Mouse (Mus musculus) lung, postnatal 0 days (tissue): ENCODE results near the gene Fam241b. TPM values are rescaled to one million over a fixed set of nuclear protein-coding genes. Genes with fewer than 3 reads are reported as not detected.
"Not testable (repeated sequence)": the region's sequence is repeated elsewhere in the genome, so short reads cannot be mapped to it uniquely, and the experiment has no call there.

Source experiments
- ATAC-seq: fragments of 200-750 bp; cut with Nextera tagmentation; 2 replicates; pipeline ENCODE4 v1.8.0; 2017; ENCODE audit warnings: moderate library complexity
- DNase-seq: peaks from one replicate; pipeline ENCODE4 v3.0.0-alpha.2; 2016; ENCODE audit warnings: low spot score
- H3K27ac ChIP-seq: fragments of 300-500 bp; sonication (generic); 2 replicates; pipeline ENCODE4 v1.5.1; 2014; ENCODE audit warnings: antibody characterized with exemption, mild to moderate bottlenecking, low read length, mixed read lengths
- H3K27me3 ChIP-seq: fragments of 300-500 bp; sonication (generic); replicated peaks from 2 replicates; pipeline ENCODE4 v1.6.1; 2014; ENCODE audit warnings: low read length, mixed read lengths; ENCODE audit not compliant: insufficient read depth
- H3K36me3 ChIP-seq: fragments of 300-500 bp; sonication (generic); 2 replicates; pipeline ENCODE4 v1.6.1; 2014; ENCODE audit warnings: low read length, mixed read lengths; ENCODE audit not compliant: insufficient read depth
- H3K4me1 ChIP-seq: fragments of 300-500 bp; sonication (generic); 2 replicates; pipeline ENCODE4 v1.6.1; 2014; ENCODE audit warnings: antibody characterized with exemption, low read depth, low read length, mixed read lengths; ENCODE audit not compliant: insufficient read depth
- H3K4me2 ChIP-seq: fragments of 300-500 bp; sonication (generic); replicated peaks from 2 replicates; pipeline ENCODE4 v1.6.1; 2014; ENCODE audit warnings: low read depth, mild to moderate bottlenecking, low read length, moderate library complexity, mixed read lengths
- H3K4me3 ChIP-seq: fragments of 300-500 bp; sonication (generic); 2 replicates; pipeline ENCODE4 v1.5.1; 2014; ENCODE audit warnings: low read depth, low read length
- H3K9ac ChIP-seq: fragments of 300-500 bp; sonication (generic); replicated peaks from 2 replicates; pipeline ENCODE4 v1.6.1; 2014; ENCODE audit warnings: low read depth, mild to moderate bottlenecking
- H3K9me3 ChIP-seq: fragments of 300-500 bp; sonication (generic); 2 replicates; pipeline ENCODE4 v1.6.1; 2016; ENCODE audit warnings: low read length, mixed read lengths
- CTCF ChIP-seq: IDR thresholded peaks from 2 replicates; pipeline ENCODE4 v1.5.1; 2016; ENCODE audit warnings: antibody characterized with exemption, mild to moderate bottlenecking
- EP300 ChIP-seq: IDR thresholded peaks from 2 replicates; pipeline ENCODE4 v1.6.1; 2016; ENCODE audit warnings: antibody characterized with exemption, mild to moderate bottlenecking, control low read depth
- WGBS: fragments of 180-500 bp; shearing (Covaris S2); extraction: QIAGEN DNeasy Blood & Tissue Kit; methylation state at CpG from one replicate; pipeline ENCODE4 v1.1.7; 2014; 5-methylcytosine and 5-hydroxymethylcytosine counted together
- polyA plus RNA-seq: library from polyadenylated mRNA; unstranded; fragments of >200 nt; fragmentation: Nextera tagmentation; extraction: Ambion mirVana; gene quantifications from 2 replicates; pipeline ENCODE4 v1.2.1, GENCODE M21; 2015

Fam241b gene
- polyA plus RNA-seq, 1 experiment from 2014 or later: 16.8 TPM

GRCm38 (mm10) chr10:62088411-62088810, 55.3 kb downstream of the Fam241b start:
- Histone ChIP-seq H3K9me3 (no peaks in the 10 kb centered on the region), H3K27ac (no peak overlapping the region), H3K36me3 (no peaks in the 10 kb centered on the region), H3K4me2 (no peak overlapping the region), H3K4me1 (no peaks in the 10 kb centered on the region), H3K9ac (no peak overlapping the region), H3K4me3 (no peak overlapping the region), H3K27me3 (no peaks in the 10 kb centered on the region)
- WGBS: 78% methylated on average over 5 of the region's 5 CpGs
- ATAC-seq: no peak
- no peak for DNase-seq
- no peak for TF ChIP-seq EP300
- TF ChIP-seq CTCF: no peak

- Histone ChIP-seq H3K27me3 (no peaks in the 10 kb centered on the region), H3K4me3 (no peak overlapping the region), H3K27ac (no peak overlapping the region), H3K9me3 (no peaks in the 10 kb centered on the region), H3K36me3 (no peaks in the 10 kb centered on the region), H3K9ac (no peak overlapping the region), H3K4me2 (no peak overlapping the region), H3K4me1 (no peaks in the 10 kb centered on the region)
- ATAC-seq (no peak), DNase-seq (no peak)
- TF ChIP-seq CTCF (no peak), EP300 (no peak)
- WGBS: 81% methylated on average over 5 of the region's 5 CpGs
Observed at GRCm38 (mm10) chr10:62086826-62087225, 56.9 kb downstream of the Fam241b start.

- H3K4me2 ChIP-seq: no peak overlapping the region
- no peaks in the 10 kb centered on the region for H3K4me1 ChIP-seq
- DNase-seq: no peak
- no peaks in the 10 kb centered on the region for H3K36me3 ChIP-seq
- no peak overlapping the region for H3K27ac ChIP-seq
- TF ChIP-seq CTCF: no peak
- no peak for TF ChIP-seq EP300
- 38% methylated on average over 2 of the region's 2 CpGs for WGBS
- H3K4me3 ChIP-seq: no peak overlapping the region
- H3K27me3 ChIP-seq: no peaks in the 10 kb centered on the region
- no peak for ATAC-seq
- no peak overlapping the region for H3K9ac ChIP-seq
- no peaks in the 10 kb centered on the region for H3K9me3 ChIP-seq
Observed at GRCm38 (mm10) chr10:62086044-62086443, 57.7 kb downstream of the Fam241b start.

- DNase-seq (peak; percentile 92), ATAC-seq (peak; percentile 95)
- Histone ChIP-seq H3K36me3 (no peaks in the 10 kb centered on the region), H3K4me1 (no peaks in the 10 kb centered on the region), H3K27ac (no peak overlapping the region), H3K9me3 (no peaks in the 10 kb centered on the region), H3K9ac (no peak overlapping the region), H3K4me2 (no peak overlapping the region), H3K4me3 (no peak overlapping the region), H3K27me3 (no peaks in the 10 kb centered on the region)
- TF ChIP-seq EP300: peak; percentile 91
- TF ChIP-seq CTCF: no peak
- WGBS: 32% methylated on average over 11 of the region's 11 CpGs
Observed at GRCm38 (mm10) chr10:62076248-62077134, 67.2 kb downstream of the Fam241b start.

GRCm38 (mm10) chr10:62071346-62071745, 72.4 kb downstream of the Fam241b start:
- H3K27ac ChIP-seq, H3K27me3 ChIP-seq, DNase-seq, ATAC-seq, H3K4me2 ChIP-seq, H3K4me3 ChIP-seq, H3K36me3 ChIP-seq, H3K9ac ChIP-seq, H3K4me1 ChIP-seq, H3K9me3 ChIP-seq: not testable (repeated sequence)
- 80% methylated on average over 11 of the region's 14 CpGs for WGBS

GRCm38 (mm10) chr10:62070636-62071035, 73.1 kb downstream of the Fam241b start:
- Histone ChIP-seq H3K9me3 (no peaks in the 10 kb centered on the region), H3K4me1 (no peaks in the 10 kb centered on the region; the same call in 1 of the 2 replicates), H3K27ac (no peak overlapping the region), H3K27me3 (no peaks in the 10 kb centered on the region), H3K4me2 (no peak overlapping the region), H3K9ac (no peak overlapping the region), H3K4me3 (no peak overlapping the region), H3K36me3 (no peaks in the 10 kb centered on the region)
- DNase-seq (no peak), ATAC-seq (no peak)
- TF ChIP-seq CTCF (no peak), EP300 (no peak)
- 92% methylated on average over 8 of the region's 8 CpGs for WGBS
